Mouse (Mus musculus): ENCODE data around the gene Hsp90aa1. TPM values are rescaled to one million over a fixed set of nuclear protein-coding genes. Genes with fewer than 3 reads are reported as not detected.
"Not testable (repeated sequence)": the region's sequence is repeated elsewhere in the genome, so short reads cannot be mapped to it uniquely, and the experiment has no call there.

Gene Hsp90aa1
- 464 and 536 TPM in 2 replicates for polyA plus RNA-seq (2015; fragmentation: Nextera tagmentation; extraction: Ambion mirVana)

DNA sequence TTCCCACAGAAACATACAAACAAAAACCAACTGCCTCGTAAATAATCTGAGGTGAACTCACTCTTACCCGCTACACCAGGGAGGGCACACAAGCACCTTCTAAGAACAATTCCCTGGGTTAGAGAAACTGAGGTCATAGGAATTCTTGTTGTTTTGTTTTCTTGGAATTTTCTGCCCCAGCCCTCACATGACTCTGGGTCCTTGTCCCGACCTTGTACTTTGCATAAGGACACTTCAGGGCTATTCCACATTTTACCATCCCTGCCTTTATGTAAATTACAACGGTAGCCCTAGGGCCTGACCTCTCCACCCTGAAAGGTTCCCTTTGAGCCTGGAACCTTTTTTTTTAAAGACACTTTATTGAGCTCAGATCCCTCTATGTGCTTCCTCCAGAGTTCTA lies at the start of gene Hsp90aa1:
Gene Hsp90aa1 (minus strand): TSS at position 173 of the 400 bp plus-strand sequence.
- Histone ChIP-seq H3K27ac (replicated peaks) (peak within 1 kb of the TSS; percentile 87), H3K9me3 (replicated peaks) (no peaks in the 10 kb centered on the region), H3K4me3 (replicated peaks) (no peak within 1 kb of the TSS), H3K36me3 (replicated peaks) (no peaks in the 10 kb centered on the region), H3K27me3 (no peaks in the 10 kb centered on the region), H3K4me1 (replicated peaks) (peaks cover 67% of the 10 kb centered on the region), H3K4me2 (no peak within 1 kb of the TSS), H3K9ac (no peak within 1 kb of the TSS)
- ATAC-seq (ENCODE audit: insufficient read depth) = no peak
- WGBS (ENCODE audit: insufficient replicate concordance) = 51% methylated on average over 4 of the region's 4 CpGs

GRCm38 (mm10) chr12:110750770-110751439 lies 48.4 kb upstream of the Hsp90aa1 start:
- no peak for ATAC-seq (ENCODE audit: insufficient read depth)
- H3K4me1 ChIP-seq (replicated peaks) = peaks cover 19% of the 10 kb centered on the region
- no peaks in the 10 kb centered on the region for H3K27me3 ChIP-seq
- H3K4me3 ChIP-seq (replicated peaks) = no peak overlapping the region
- H3K36me3 ChIP-seq (replicated peaks) = peaks cover 9% of the 10 kb centered on the region; the same call in 1 of the 2 replicates
- no peak overlapping the region for H3K4me2 ChIP-seq
- H3K27ac ChIP-seq (replicated peaks) = no peak overlapping the region
- WGBS (ENCODE audit: insufficient replicate concordance) = 40% methylated on average over 10 of the region's 10 CpGs
- H3K9ac ChIP-seq = no peak overlapping the region
- H3K9me3 ChIP-seq (replicated peaks) = no peaks in the 10 kb centered on the region

DNA sequence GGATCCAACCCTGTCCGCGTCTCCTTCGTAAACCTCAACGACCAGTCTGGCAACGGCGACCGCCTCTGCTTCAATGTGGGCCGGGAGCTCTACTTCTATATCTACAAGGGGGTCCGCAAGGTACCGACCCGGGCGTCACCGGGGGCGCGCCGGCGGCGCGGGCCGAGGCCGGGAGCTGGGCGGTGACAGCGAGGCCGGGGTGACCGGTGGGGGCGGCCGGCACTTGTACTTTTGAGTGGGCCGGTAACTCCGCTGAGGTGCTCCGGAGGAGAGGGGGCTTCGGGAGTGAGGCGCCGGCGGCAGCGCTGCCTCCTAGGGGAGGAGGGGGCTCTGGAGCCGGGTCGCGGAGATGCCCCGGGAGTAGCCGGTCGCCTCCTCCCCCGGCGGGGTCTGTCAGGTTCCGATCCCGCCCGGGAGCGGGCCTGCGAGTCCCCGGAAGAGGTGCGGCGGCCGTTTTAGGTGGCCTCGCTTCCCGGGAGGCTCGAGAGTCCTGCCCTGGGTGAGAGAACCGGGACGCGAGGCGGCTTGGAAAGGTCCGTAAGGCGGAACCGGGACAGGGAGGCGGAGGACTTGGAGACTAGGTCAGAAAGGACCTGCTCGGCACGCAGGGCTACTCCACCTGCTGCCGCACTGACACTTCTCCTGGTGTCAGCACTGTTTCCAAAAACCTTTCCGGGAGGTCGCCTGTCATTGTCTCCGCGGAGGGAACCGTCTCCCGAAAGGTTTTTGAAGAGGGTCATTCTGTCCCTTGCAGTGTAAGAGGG lies 35.8 kb upstream of the Hsp90aa1 start:
- H3K36me3 ChIP-seq (replicated peaks) = peaks cover 8% of the 10 kb centered on the region
- peak overlapping the region; percentile 98 for H3K4me2 ChIP-seq
- H3K27me3 ChIP-seq = peaks cover 24% of the 10 kb centered on the region
- H3K4me1 ChIP-seq (replicated peaks) = peaks cover 27% of the 10 kb centered on the region
- peak overlapping the region; percentile 99 for H3K9ac ChIP-seq
- peak overlapping the region; percentile 87 for H3K27ac ChIP-seq (replicated peaks)
- under 1% methylated on average over 72 of the region's 72 CpGs for WGBS (ENCODE audit: insufficient replicate concordance)
- peak; percentile 51 for ATAC-seq (ENCODE audit: insufficient read depth)
- H3K4me3 ChIP-seq (replicated peaks) = peak overlapping the region; percentile 99
- H3K9me3 ChIP-seq (replicated peaks) = no peaks in the 10 kb centered on the region

- H3K9ac ChIP-seq = peak within 1 kb of the TSS; percentile 99
- ATAC-seq (ENCODE audit: insufficient read depth) = peak; percentile 93
- peak within 1 kb of the TSS; percentile 99 for H3K4me3 ChIP-seq (replicated peaks)
- H3K4me1 ChIP-seq (replicated peaks) = peaks cover 27% of the 10 kb centered on the region
- H3K27me3 ChIP-seq = peaks cover 24% of the 10 kb centered on the region
- H3K36me3 ChIP-seq (replicated peaks) = peaks cover 7% of the 10 kb centered on the region
- H3K4me2 ChIP-seq = peak within 1 kb of the TSS; percentile 98
- peak within 1 kb of the TSS; percentile 87 for H3K27ac ChIP-seq (replicated peaks)
- 1% methylated on average over 69 of the region's 69 CpGs for WGBS (ENCODE audit: insufficient replicate concordance)
- H3K9me3 ChIP-seq (replicated peaks) = no peaks in the 10 kb centered on the region
Measured at GRCm38 (mm10) chr12:110737170-110738157, 34.9 kb upstream of the Hsp90aa1 start, which contains the start of gene Wdr20. Gene Wdr20 (plus strand): TSS chr12:110737944.

GRCm38 (mm10) chr12:110736641-110737040 lies 34.1 kb upstream of the Hsp90aa1 start:
- no peak for ATAC-seq (ENCODE audit: insufficient read depth)
- whole genome bisulfite sequencing (ENCODE audit: insufficient replicate concordance) = 13% methylated on average over 4 of the region's 4 CpGs

GRCm38 (mm10) chr12:110733254-110733653 lies 30.7 kb upstream of the Hsp90aa1 start:
- H3K4me3 ChIP-seq (replicated peaks); H3K27ac ChIP-seq (replicated peaks); H3K4me2 ChIP-seq; ATAC-seq (ENCODE audit: insufficient read depth); H3K9ac ChIP-seq; H3K36me3 ChIP-seq (replicated peaks); H3K9me3 ChIP-seq (replicated peaks): not testable (repeated sequence)
- peaks cover 33% of the 10 kb centered on the region for H3K27me3 ChIP-seq
- H3K4me1 ChIP-seq (replicated peaks) = peaks cover 10% of the 10 kb centered on the region
- 82% methylated on average over 3 of the region's 3 CpGs for WGBS (ENCODE audit: insufficient replicate concordance)

More at GRCm38 (mm10) chr12:110736641-110737040, 34.1 kb upstream of the Hsp90aa1 start:
- peak overlapping the region; percentile 98 for H3K4me2 ChIP-seq
- no peak overlapping the region for H3K27ac ChIP-seq (replicated peaks)
- 0 out of 2 replicates have a peak overlapping the region, but pooled peaks have one; percentile 65 for H3K9ac ChIP-seq
- no peaks in the 10 kb centered on the region for H3K9me3 ChIP-seq (replicated peaks)
- H3K27me3 ChIP-seq = peaks cover 24% of the 10 kb centered on the region
- H3K36me3 ChIP-seq (replicated peaks) = no peaks in the 10 kb centered on the region
- H3K4me1 ChIP-seq (replicated peaks) = peaks cover 27% of the 10 kb centered on the region
- peak overlapping the region; percentile 99 for H3K4me3 ChIP-seq (replicated peaks)

DNA sequence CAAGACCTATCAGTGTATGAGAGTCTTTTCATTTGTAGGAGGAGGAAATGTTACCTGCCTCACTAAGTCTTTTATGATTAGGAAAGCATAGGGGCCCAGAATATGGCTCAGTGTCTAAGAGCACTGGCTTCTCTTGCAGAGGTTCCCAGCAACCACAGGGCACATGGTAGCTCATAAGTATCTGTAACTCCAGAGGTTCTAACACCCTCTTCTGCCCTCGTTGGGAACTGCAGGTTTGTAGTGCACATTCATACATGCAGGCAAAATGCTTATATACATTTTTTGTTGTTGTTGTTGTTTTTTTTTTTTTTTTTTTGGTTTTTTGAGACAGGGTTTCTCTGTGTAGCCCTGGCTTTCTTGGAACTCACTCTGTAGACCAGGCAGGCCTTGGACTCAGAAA lies 23.9 kb upstream of the Hsp90aa1 start:
- no peak overlapping the region for H3K9ac ChIP-seq
- H3K9me3 ChIP-seq (replicated peaks) = no peaks in the 10 kb centered on the region
- 39% methylated on average over 1 of the region's 1 CpGs for WGBS (ENCODE audit: insufficient replicate concordance)
- peaks cover 14% of the 10 kb centered on the region; the same call in 1 of the 2 replicates for H3K27me3 ChIP-seq
- H3K4me1 ChIP-seq (replicated peaks) = peaks cover 9% of the 10 kb centered on the region
- H3K27ac ChIP-seq (replicated peaks) = no peak overlapping the region
- H3K4me2 ChIP-seq = no peak overlapping the region
- no peak for ATAC-seq (ENCODE audit: insufficient read depth)
- H3K36me3 ChIP-seq (replicated peaks) = no peaks in the 10 kb centered on the region
- no peak overlapping the region for H3K4me3 ChIP-seq (replicated peaks)

- H3K4me2 ChIP-seq = no peak overlapping the region
- no peak for ATAC-seq (ENCODE audit: insufficient read depth)
- H3K4me3 ChIP-seq (replicated peaks) = no peak overlapping the region
- H3K27ac ChIP-seq (replicated peaks) = no peak overlapping the region
- peaks cover 21% of the 10 kb centered on the region; the same call in 1 of the 2 replicates for H3K27me3 ChIP-seq
- peaks cover 9% of the 10 kb centered on the region for H3K4me1 ChIP-seq (replicated peaks)
- 44% methylated on average over 5 of the region's 5 CpGs for WGBS (ENCODE audit: insufficient replicate concordance)
- H3K36me3 ChIP-seq (replicated peaks) = no peaks in the 10 kb centered on the region
- H3K9me3 ChIP-seq (replicated peaks) = no peaks in the 10 kb centered on the region
- H3K9ac ChIP-seq = no peak overlapping the region
Measured at GRCm38 (mm10) chr12:110725489-110725888, 23.0 kb upstream of the Hsp90aa1 start.

GRCm38 (mm10) chr12:110725051-110725450 lies 22.5 kb upstream of the Hsp90aa1 start:
- Histone ChIP-seq H3K9ac (no peak overlapping the region), H3K9me3 (replicated peaks) (no peaks in the 10 kb centered on the region), H3K4me3 (replicated peaks) (no peak overlapping the region), H3K4me1 (replicated peaks) (peaks cover 9% of the 10 kb centered on the region), H3K27me3 (peaks cover 25% of the 10 kb centered on the region; the same call in 1 of the 2 replicates), H3K36me3 (replicated peaks) (no peaks in the 10 kb centered on the region), H3K4me2 (no peak overlapping the region), H3K27ac (replicated peaks) (no peak overlapping the region)
- ATAC-seq (ENCODE audit: insufficient read depth) = no peak
- WGBS (ENCODE audit: insufficient replicate concordance) = 85% methylated on average over 5 of the region's 5 CpGs

DNA sequence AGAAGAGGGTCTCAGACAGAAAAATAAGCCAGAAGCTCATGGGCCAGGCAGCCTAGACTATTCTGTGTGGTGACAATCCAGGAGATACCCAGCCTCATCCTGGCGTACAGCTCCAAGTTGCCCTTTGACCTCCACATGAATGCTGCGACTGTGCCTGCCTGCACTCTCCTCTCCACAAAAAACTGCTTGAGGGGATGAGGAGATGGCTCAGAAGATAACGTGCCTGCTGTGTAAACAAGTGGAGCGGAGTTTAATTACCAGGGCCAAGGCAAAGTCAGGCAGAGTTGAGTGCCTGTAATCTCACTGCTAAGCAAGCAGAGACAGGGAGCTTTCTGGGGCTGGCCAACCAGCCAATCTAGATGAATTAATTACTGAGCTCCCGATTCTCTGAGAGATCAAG lies 13.5 kb upstream of the Hsp90aa1 start:
- H3K36me3 ChIP-seq (replicated peaks) = no peaks in the 10 kb centered on the region
- WGBS (ENCODE audit: insufficient replicate concordance) = 38% methylated on average over 5 of the region's 5 CpGs
- no peak for ATAC-seq (ENCODE audit: insufficient read depth)
- no peak overlapping the region for H3K9ac ChIP-seq
- no peak overlapping the region for H3K4me3 ChIP-seq (replicated peaks)
- H3K27ac ChIP-seq (replicated peaks) = no peak overlapping the region
- 0 out of 2 replicates have a peak, but pooled peaks cover 2% of the 10 kb centered on the region for H3K9me3 ChIP-seq (replicated peaks)
- no peak overlapping the region for H3K4me2 ChIP-seq
- H3K27me3 ChIP-seq = peaks cover 29% of the 10 kb centered on the region
- H3K4me1 ChIP-seq (replicated peaks) = no peaks in the 10 kb centered on the region
